ENCODE assay signal across 8 mouse cellular contexts in genomic region chr10:24961112-24961511, GRCm38 (mm10). TPM values are rescaled to one million over a fixed set of nuclear protein-coding genes. Genes with fewer than 3 reads are reported as not detected.
DNase-seq lines count a peak whose midpoint lies in the region; ATAC-seq and TF ChIP-seq lines count a peak whose summit lies in the region.
"Had no signal": no experiment of that assay in that cellular context is flagged by ENCODE, and none has a peak within 500 bp of the region (broad histone marks: within the 10 kb centered on the region; RNA-seq: fewer than 3 reads in every experiment).

No protein-coding gene starts in this region.

- H3K4me1 ChIP-seq in cortical plate, adult 2 months (ENCODE audit: control insufficient read depth, insufficient read depth, low read length), result peaks cover 2% of the 10 kb centered on the region
- H3K4me1 ChIP-seq in midbrain, embryonic 16.5 days (ENCODE audit: control insufficient read depth, insufficient read depth, low read length), result peaks cover 2% of the 10 kb centered on the region; the same call in 1 of the 2 replicates

- intact Hi-C loops in gastrocnemius, postnatal 14 days (cut with DNase I; ENCODE audit: low total_unique reads), result no loop called here

- no peaks in the 10 kb centered on the region for H3K36me3 ChIP-seq in midbrain, embryonic 16.5 days (ENCODE audit: control insufficient read depth, insufficient read depth, low read length)

- no peak for TF ChIP-seq POLR2A in cortical plate, adult 2 months (IDR thresholded peaks at IDR 0.05; ENCODE audit: extremely low read depth, insufficient read depth, low read length)

- DNase-seq in left cerebral cortex, adult 11 months (ENCODE audit: low spot score), result peak; percentile 49
- no peak for DNase-seq in left cerebral cortex, adult 9 months (ENCODE audit: low spot score in 2 of 2)
- peak; percentile 30 for DNase-seq in MEL-GATA-1-ER (ENCODE audit: extremely low read depth, low read depth)
- no peak for DNase-seq in testis, postnatal 14 days (ENCODE audit: low spot score)
- DNase-seq in gastrocnemius, postnatal 14 days, result no peak

- no peak overlapping the region for H3K4me3 ChIP-seq in cortical plate, adult 2 months (ENCODE audit: insufficient read depth, low read length)
- H3K4me3 ChIP-seq in midbrain, embryonic 16.5 days (ENCODE audit: low read depth, low read length), result no peak overlapping the region

- H3K27ac ChIP-seq in cortical plate, adult 2 months (ENCODE audit: insufficient read depth, low read length), result no peak overlapping the region
- H3K27ac ChIP-seq in midbrain, embryonic 16.5 days (ENCODE audit: low read length), result no peak overlapping the region

- H3K9me3 ChIP-seq in midbrain, embryonic 16.5 days (replicated peaks; ENCODE audit: control insufficient read depth, low read length, poor library complexity, severe bottlenecking), result no peaks in the 10 kb centered on the region

- H3K27me3 ChIP-seq in midbrain, embryonic 16.5 days (ENCODE audit: control insufficient read depth, insufficient read depth, low read depth, low read length), result no peaks in the 10 kb centered on the region

- 0 out of 2 replicates have a peak, but pooled peaks have one; percentile 40 for ATAC-seq in midbrain, embryonic 16.5 days

- H3K4me2 ChIP-seq in midbrain, embryonic 16.5 days (ENCODE audit: low read length), result no peak overlapping the region

- 0 out of 2 replicates have a peak, but pooled peaks have one; percentile 15 for TF ChIP-seq CTCF in cortical plate, adult 2 months (IDR thresholded peaks at IDR 0.05; ENCODE audit: extremely low read depth, insufficient read depth, low read length)

- WGBS in midbrain, embryonic 16.5 days, result 42% methylated on average over 2 of the region's 2 CpGs

- no peak overlapping the region for H3K9ac ChIP-seq in midbrain, embryonic 16.5 days (ENCODE audit: low read depth, low read length)

RNA-seq across cellular contexts. Expression of gene Arg1, which starts 33.8 kb away (rescaled TPM):
- polyA plus RNA-seq in cortical plate, adult 2 months (2012; rRNA removed), result 0.06 TPM in 2 replicates
- 1.4 and 1.8 TPM in 2 replicates for polyA plus RNA-seq in midbrain, embryonic 16.5 days (2015; fragmentation: Nextera tagmentation; extraction: Ambion mirVana)
- total RNA-seq in gastrocnemius, postnatal 14 days (2021), result under 1 TPM in 1 of 2 experiments, not detected in 1; 0.23 TPM
- total RNA-seq: hematopoietic stem cell, adult 5-6 weeks had no signal

Comparison
In these comparisons a context has a peak if more than half of its experiments do, and no peak if none do; other contexts are left out.
1. DNase-seq: peak in left cerebral cortex, adult 11 months (single experiment) and MEL-GATA-1-ER (single experiment); none in left cerebral cortex, adult 9 months (0 of 2), testis, postnatal 14 days (single experiment) and gastrocnemius, postnatal 14 days (single experiment).